Mouse (Mus musculus) limb, embryonic 10.5 days (tissue): ENCODE results near the gene Tspan5. TPM values are rescaled to one million over a fixed set of nuclear protein-coding genes. Genes with fewer than 3 reads are reported as not detected.
A peak's percentile ranks its signal among the peaks of the same experiment; 100 is the strongest.

Experiments used
- DNase-seq: peaks from one replicate; pipeline ENCODE4 v3.0.0-alpha.2; 2017; ENCODE audit warnings: low spot score
- H3K27ac ChIP-seq: fragments of 300-500 bp; sonication (generic); 2 replicates; pipeline ENCODE4 v1.5.1; 2016; ENCODE audit warnings: mild to moderate bottlenecking
- H3K27me3 ChIP-seq: fragments of 300-500 bp; sonication (generic); 2 replicates; pipeline ENCODE4 v1.6.1; 2016; ENCODE audit warnings: low read depth, mild to moderate bottlenecking; ENCODE audit not compliant: poor library complexity, severe bottlenecking
- H3K36me3 ChIP-seq: fragments of 300-500 bp; sonication (generic); 2 replicates; pipeline ENCODE4 v1.6.1; 2016; ENCODE audit warnings: mild to moderate bottlenecking, moderate library complexity
- H3K4me1 ChIP-seq: fragments of 300-500 bp; sonication (generic); 2 replicates; pipeline ENCODE4 v1.6.1; 2016
- H3K4me3 ChIP-seq: fragments of 300-500 bp; sonication (generic); 2 replicates; pipeline ENCODE4 v1.5.1; 2016; ENCODE audit warnings: mild to moderate bottlenecking, moderate library complexity
- H3K9me3 ChIP-seq: fragments of 300-500 bp; sonication (generic); replicated peaks from 2 replicates; pipeline ENCODE4 v1.6.1; 2016; ENCODE audit warnings: mild to moderate bottlenecking
- WGBS: fragments of 180-500 bp; shearing (Covaris S2); methylation state at CpG from one replicate; pipeline ENCODE4 v1.1.7; 2016; 5-methylcytosine and 5-hydroxymethylcytosine counted together
- polyA plus RNA-seq: library from polyadenylated mRNA; unstranded; fragments of >200 nt; fragmentation: Nextera tagmentation; extraction: Ambion mirVana; gene quantifications from 2 replicates; pipeline ENCODE4 v1.2.1, GENCODE M21; 2016

The Tspan5 gene
- polyA plus RNA-seq, 1 experiment from 2014 or later: 16.6 TPM

DNA sequence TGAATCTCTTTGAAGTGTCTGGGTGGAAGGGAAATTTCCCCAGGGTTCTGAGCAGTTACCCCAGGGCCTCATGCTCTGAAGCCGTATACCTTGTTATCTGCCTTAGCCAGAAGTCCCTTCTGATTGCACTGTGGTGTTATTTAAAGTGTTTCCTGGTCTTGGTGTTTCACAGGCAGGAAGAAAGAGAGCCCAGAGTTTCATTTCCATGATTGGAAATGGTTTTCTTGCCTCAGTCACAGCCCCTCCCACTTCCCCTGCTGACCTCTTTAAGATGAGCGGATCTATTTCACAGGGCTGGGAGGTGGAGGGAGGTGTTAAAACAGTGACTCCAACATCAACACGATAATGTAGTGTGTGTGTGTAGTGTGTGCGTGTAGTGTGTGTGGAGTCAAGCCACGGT, 151.5 kb downstream of the Tspan5 start:
- Histone ChIP-seq H3K27me3 (no peaks in the 10 kb centered on the region), H3K36me3 (peaks cover 9% of the 10 kb centered on the region), H3K4me3 (no peak overlapping the region), H3K9me3 (no peaks in the 10 kb centered on the region), H3K4me1 (peaks cover 24% of the 10 kb centered on the region), H3K27ac (peak overlapping the region; percentile 10; the same call in 1 of the 2 replicates)
- 36% methylated on average over 5 of the region's 5 CpGs for WGBS
- DNase-seq: no peak

DNA sequence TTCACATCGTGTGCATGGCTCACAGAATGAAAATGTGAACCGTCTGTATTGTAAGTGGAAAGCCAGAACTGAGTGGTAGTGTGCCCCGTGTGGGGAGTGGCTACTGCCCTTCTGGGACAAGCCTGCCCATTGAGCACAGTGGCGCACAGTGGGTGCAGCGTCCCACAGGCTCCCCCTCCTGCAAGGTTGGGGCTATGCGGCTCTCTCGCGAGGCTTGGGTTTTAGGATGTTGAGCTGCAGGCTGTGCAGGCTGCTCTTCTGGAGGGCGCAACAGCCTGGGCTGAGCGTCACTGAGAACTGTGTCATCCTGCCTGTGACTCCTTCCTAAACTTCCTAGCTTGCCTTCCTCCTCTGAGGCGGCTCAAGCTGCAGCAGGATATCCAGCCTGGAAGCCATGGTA, 155.5 kb downstream of the Tspan5 start:
- Histone ChIP-seq H3K36me3 (peaks cover 30% of the 10 kb centered on the region), H3K9me3 (no peaks in the 10 kb centered on the region), H3K27me3 (no peaks in the 10 kb centered on the region), H3K4me1 (peaks cover 14% of the 10 kb centered on the region), H3K4me3 (no peak overlapping the region), H3K27ac (no peak overlapping the region)
- 94% methylated on average over 11 of the region's 11 CpGs for WGBS
- no peak for DNase-seq

DNA sequence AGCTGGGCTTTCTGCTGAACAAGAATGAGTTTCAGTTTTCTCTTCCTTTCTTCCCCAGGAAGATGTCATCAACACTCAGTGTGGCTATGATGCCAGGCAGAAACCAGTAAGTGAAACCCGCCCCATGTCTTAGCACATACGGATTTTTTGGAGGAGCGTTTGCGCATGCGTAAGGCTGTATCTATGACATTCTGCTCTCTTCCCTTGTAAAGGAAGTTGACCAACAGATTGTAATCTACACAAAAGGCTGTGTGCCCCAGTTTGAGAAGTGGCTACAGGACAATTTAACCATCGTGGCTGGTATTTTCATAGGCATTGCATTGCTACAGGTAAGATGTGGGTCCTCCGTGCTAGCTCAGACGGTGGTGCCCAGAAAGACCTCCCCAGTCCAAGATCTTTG, 156.1 kb downstream of the Tspan5 start:
- Histone ChIP-seq H3K4me1 (peaks cover 10% of the 10 kb centered on the region), H3K9me3 (no peaks in the 10 kb centered on the region), H3K27me3 (no peaks in the 10 kb centered on the region), H3K36me3 (peaks cover 33% of the 10 kb centered on the region), H3K4me3 (no peak overlapping the region), H3K27ac (no peak overlapping the region)
- WGBS: 95% methylated on average over 8 of the region's 8 CpGs
- no peak for DNase-seq

DNA sequence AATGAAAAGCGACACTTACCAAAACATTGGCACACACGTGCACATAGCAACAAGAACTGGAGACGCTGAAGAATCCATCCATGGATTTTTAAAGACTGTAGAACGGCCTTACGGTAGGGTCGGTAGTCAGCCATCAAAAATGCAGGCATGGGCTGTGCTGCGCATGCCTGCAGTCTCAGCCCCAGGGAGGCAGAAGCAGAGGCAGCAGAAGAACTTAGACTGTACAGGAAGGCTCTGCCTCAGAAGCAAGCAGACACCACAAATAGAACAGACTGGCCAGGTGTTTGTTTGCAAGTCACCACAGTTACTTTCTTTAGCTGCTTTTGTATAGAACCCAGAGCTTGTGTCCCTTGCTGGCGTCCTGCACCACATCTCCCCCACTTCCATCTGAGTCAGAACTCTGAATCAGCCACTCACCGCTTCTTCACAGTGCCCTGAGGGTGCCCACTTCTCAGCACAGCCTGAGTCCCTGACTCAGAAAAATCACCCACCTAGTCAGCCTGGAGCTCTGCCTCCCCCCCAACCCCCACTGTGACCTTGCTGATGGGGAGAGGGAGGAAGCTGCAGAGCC, 158.7 kb downstream of the Tspan5 start:
- WGBS: 91% methylated on average over 9 of the region's 9 CpGs
- DNase-seq: no peak

DNA sequence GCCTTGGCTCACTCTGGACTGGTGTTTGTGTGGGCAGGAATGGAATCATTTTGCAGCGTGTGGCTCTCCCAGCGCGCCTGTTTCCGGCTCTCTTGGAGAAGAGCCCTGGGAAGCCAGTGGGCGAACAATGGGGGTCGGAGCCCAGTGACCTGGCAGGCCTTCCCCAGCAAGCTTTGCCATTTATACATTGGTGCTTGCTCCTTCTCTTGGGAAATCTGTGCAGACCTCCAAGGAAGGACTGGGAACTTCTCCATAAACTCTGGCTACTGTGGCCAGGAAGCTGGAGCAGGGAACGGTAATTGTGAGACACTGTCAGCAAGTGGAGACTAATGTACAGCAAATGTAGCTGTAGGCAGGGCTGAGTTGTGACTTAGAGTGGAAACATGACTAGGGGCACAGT, 163.7 kb downstream of the Tspan5 start:
- Histone ChIP-seq H3K27me3 (no peaks in the 10 kb centered on the region), H3K9me3 (no peaks in the 10 kb centered on the region), H3K36me3 (peaks cover 9% of the 10 kb centered on the region), H3K4me3 (no peak overlapping the region), H3K27ac (peak overlapping the region; percentile 82), H3K4me1 (peaks cover 19% of the 10 kb centered on the region)
- WGBS: 69% methylated on average over 7 of the region's 7 CpGs
- peak; percentile 47 for DNase-seq

More for the DNA sequence above, 158.7 kb downstream of the Tspan5 start:
- peaks cover 33% of the 10 kb centered on the region for H3K36me3 ChIP-seq
- H3K4me3 ChIP-seq: no peak overlapping the region
- H3K9me3 ChIP-seq: no peaks in the 10 kb centered on the region
- H3K27me3 ChIP-seq: no peaks in the 10 kb centered on the region
- peaks cover 7% of the 10 kb centered on the region for H3K4me1 ChIP-seq
- no peak overlapping the region for H3K27ac ChIP-seq

DNA sequence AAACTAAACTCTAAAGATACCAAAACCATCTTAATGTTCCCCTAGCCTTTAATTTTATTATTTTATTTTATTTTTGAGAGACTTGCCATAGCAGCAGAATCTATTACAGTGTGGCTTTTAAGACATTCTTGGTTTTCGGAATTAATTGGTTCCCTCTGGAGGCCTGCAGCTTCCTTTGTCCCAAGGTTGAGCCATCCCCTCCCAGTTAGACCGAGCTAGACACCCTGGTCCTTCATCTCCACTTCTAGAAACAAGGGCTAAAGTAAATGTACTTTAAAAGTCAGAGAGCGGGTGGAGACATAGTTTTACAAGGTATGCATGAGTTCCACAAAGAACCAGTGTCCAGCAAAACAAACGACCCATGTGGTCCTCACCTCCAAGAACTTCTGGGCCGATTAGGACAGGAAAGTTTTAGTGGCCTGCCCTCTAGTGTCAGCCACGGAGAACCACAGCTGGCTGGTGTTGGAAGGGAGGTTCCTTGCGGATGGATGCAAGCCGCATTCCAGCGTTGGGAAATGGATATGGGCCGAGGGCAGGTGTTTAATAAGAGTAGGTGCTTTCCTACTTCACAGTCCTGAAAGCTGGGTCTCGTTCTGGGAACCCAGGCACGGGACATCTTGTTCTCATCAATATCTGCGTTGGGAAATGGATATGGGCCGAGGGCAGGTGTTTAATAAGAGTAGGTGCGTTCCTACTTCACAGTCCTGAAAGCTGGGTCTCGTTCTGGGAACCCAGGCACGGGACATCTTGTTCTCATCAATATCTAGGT, 164.3 kb downstream of the Tspan5 start:
- Histone ChIP-seq H3K9me3 (no peaks in the 10 kb centered on the region), H3K36me3 (peaks cover 6% of the 10 kb centered on the region; the same call in 1 of the 2 replicates), H3K4me3 (no peak overlapping the region), H3K27me3 (no peaks in the 10 kb centered on the region), H3K4me1 (peaks cover 19% of the 10 kb centered on the region), H3K27ac (peak overlapping the region; percentile 82)
- WGBS: 30% methylated on average over 17 of the region's 17 CpGs
- DNase-seq: peak; percentile 82

DNA sequence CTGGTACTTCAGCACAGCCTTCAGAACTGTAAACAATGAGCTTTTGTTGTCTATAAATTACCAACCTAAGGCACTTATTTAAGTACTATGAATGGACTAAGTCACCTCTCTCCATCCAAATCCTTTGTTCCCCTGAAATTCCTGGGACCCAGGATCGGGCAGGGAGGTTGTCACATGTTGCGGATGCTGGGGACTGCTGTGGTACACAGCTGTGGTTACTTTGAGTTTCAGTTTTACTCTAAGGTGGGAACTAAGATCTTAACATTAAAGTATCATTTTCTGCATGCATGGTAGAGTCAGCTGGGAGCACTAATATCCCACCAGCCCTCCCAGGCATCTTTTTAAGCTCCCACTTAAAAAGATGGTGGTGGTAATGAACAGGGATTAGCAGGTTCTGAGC, 167.3 kb downstream of the Tspan5 start:
- no peak overlapping the region for H3K4me3 ChIP-seq
- H3K27me3 ChIP-seq: no peaks in the 10 kb centered on the region
- no peak overlapping the region for H3K27ac ChIP-seq
- DNase-seq: no peak
- no peaks in the 10 kb centered on the region for H3K9me3 ChIP-seq
- no peaks in the 10 kb centered on the region for H3K36me3 ChIP-seq
- 91% methylated on average over 2 of the region's 2 CpGs for WGBS
- peaks cover 19% of the 10 kb centered on the region for H3K4me1 ChIP-seq

DNA sequence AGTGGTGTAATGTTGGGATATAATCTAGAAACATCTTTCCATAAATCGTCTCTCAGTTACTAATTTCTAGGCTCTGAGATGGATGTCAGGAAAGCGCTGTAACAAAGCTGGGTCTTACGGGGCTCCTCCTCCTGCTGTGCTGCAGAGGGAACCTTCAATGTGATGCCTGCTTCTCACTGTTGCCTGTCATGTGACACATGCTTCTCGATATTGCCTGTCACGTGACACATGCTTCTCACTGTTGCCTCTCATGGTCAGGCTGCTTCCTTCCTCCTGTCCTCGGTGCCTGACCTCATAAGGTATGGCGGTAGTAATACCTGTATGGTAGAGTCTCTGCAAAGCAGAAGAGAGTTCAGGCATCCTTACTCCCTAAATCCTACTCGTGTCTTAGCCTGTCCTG, 170.5 kb downstream of the Tspan5 start:
- WGBS: 92% methylated on average over 8 of the region's 8 CpGs

DNA sequence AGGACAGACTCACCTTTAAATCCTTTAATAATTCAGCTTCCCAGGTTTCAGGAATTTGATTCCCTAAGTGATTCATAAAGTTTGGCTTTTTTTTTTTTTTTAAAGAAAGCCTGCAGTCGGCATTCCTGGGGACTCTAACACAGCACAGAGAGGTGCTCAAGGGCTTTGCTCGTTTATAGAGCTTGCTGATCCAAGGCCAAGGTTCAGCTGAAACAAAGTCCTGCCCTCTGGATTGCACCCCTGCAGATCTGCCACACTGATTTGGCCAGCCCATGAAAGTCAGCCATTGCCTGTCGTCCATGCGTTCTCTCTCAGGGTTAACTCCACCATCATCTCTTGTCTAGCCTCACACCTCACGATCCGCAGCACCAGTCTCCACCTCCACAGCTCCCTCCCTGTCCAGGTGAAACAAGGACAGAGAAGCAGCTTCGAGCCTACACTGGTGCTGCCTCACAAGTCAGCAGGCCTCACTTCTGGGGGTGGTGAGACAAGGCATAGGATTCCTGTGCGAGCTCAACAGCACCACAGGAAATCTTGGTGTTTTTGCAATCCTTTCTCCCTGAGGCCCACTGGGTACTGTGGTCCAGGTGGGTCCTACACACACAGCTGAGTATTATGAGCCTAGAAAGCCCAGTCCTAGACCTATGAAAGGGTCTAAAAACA, 172.8 kb downstream of the Tspan5 start:
- 64% methylated on average over 8 of the region's 8 CpGs for WGBS
- peak; percentile 27 for DNase-seq
- no peaks in the 10 kb centered on the region for H3K36me3 ChIP-seq
- no peak overlapping the region for H3K27ac ChIP-seq
- H3K4me1 ChIP-seq: 0 out of 2 replicates have a peak, but pooled peaks cover 3% of the 10 kb centered on the region
- H3K9me3 ChIP-seq: no peaks in the 10 kb centered on the region
- H3K27me3 ChIP-seq: no peaks in the 10 kb centered on the region
- H3K4me3 ChIP-seq: no peak overlapping the region

More for the DNA sequence above, 170.5 kb downstream of the Tspan5 start:
- peak; percentile 18 for DNase-seq
- Histone ChIP-seq H3K27me3 (no peaks in the 10 kb centered on the region), H3K4me1 (peaks cover 7% of the 10 kb centered on the region; the same call in 1 of the 2 replicates), H3K9me3 (no peaks in the 10 kb centered on the region), H3K4me3 (no peak overlapping the region), H3K27ac (no peak overlapping the region), H3K36me3 (no peaks in the 10 kb centered on the region)

DNA sequence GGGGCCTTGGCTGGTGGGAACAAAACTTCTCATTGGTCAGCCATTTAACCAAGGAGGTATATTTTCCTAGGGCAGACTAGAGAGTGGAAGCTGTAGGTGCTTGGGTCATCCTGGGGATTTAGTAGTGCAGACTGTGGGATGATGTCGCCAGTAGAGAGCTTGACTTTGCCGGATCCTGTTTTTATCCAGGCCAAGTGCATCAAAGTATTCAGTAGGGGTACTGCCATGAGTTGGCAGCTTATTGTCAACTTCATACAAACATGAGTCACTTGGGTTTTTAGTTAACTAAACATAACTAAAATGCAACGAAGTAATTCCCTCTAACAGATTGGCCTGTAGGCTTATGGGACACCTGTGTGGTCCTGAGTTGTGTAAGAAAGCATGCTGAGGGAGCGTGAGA, 174.6 kb downstream of the Tspan5 start:
- no peak for DNase-seq
- no peaks in the 10 kb centered on the region for H3K9me3 ChIP-seq
- H3K27ac ChIP-seq: no peak overlapping the region
- 0 out of 2 replicates have a peak, but pooled peaks cover 3% of the 10 kb centered on the region for H3K4me1 ChIP-seq
- no peaks in the 10 kb centered on the region for H3K27me3 ChIP-seq
- H3K36me3 ChIP-seq: no peaks in the 10 kb centered on the region
- 93% methylated on average over 4 of the region's 4 CpGs for WGBS
- H3K4me3 ChIP-seq: no peak overlapping the region

DNA sequence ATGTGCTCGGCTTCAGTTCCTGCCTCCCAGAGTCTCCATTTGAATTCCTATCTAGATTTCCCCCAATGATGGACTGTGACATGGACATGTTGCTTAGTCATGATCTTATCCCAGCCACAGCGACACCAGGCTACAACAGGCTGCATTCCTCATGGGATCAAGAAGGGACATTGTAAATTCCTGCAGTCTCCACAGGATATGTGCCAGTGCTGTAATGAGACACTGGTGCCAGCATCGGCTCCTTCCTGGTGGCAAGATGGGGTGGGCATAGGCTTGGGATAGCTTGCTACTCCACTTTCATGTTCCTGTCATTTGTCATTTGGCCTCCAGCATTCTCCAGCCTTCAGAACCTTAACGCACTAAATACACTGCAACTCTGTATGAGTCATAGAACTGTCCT, 175.0 kb downstream of the Tspan5 start:
- 0 out of 2 replicates have a peak, but pooled peaks cover 3% of the 10 kb centered on the region for H3K4me1 ChIP-seq
- WGBS: 86% methylated on average over 4 of the region's 4 CpGs
- H3K36me3 ChIP-seq: no peaks in the 10 kb centered on the region
- no peaks in the 10 kb centered on the region for H3K27me3 ChIP-seq
- H3K27ac ChIP-seq: no peak overlapping the region
- no peaks in the 10 kb centered on the region for H3K9me3 ChIP-seq
- H3K4me3 ChIP-seq: no peak overlapping the region
- DNase-seq: no peak

DNA sequence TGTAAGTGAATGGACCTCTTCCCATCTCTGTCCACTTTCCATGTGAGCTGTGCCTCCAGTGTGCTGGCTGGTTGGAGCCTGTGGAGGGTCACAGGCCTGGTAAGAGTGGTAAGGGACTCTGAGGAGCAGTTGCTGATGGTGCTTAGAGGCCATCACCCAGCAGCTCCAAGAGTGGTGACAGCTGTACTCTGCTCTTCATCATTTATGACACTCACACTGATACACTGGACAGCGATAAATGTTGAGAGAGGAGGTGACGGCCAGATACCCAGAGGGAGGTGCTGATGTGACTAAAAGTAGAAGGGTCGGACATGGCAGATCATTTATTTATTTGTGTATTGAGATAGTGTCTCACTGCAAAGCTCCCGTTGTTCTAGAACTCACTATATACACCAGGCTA, 176.2 kb downstream of the Tspan5 start:
- DNase-seq: no peak
- 90% methylated on average over 4 of the region's 4 CpGs for WGBS
- no peak overlapping the region for H3K4me3 ChIP-seq

DNA sequence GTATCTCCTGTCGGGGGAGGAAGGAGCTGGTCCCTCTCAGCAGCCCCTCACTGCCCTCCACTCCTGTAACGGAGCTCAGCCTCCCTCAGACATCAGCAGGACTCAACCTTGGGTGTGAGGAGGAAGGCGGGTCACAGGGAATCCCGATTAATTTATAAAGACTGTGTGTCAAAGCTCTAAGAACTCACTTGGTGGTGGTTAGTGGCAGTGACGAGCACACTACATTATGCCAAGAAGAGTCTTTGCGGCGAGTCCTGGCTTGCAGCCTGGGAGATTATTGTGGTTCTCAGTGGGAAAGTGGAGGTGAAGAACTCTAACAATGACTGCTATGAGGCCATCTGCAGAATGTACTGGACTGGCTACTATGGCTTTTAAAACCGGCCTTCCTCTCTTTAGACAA, 184.2 kb downstream of the Tspan5 start:
- WGBS: 92% methylated on average over 8 of the region's 8 CpGs
- H3K4me3 ChIP-seq: no peak overlapping the region
- H3K27me3 ChIP-seq: no peaks in the 10 kb centered on the region
- peaks cover 46% of the 10 kb centered on the region for H3K36me3 ChIP-seq
- no peak overlapping the region for H3K27ac ChIP-seq
- H3K4me1 ChIP-seq: no peaks in the 10 kb centered on the region
- no peak for DNase-seq
- H3K9me3 ChIP-seq: no peaks in the 10 kb centered on the region

More for the DNA sequence above, 176.2 kb downstream of the Tspan5 start:
- H3K36me3 ChIP-seq: no peaks in the 10 kb centered on the region
- H3K27me3 ChIP-seq: no peaks in the 10 kb centered on the region
- 0 out of 2 replicates have a peak, but pooled peaks cover 3% of the 10 kb centered on the region for H3K4me1 ChIP-seq
- no peak overlapping the region for H3K27ac ChIP-seq
- no peaks in the 10 kb centered on the region for H3K9me3 ChIP-seq
